Mouse (Mus musculus): Measurements from ENCODE around the gene Prpf8. TPM values are rescaled to one million over a fixed set of nuclear protein-coding genes. Genes with fewer than 3 reads are reported as not detected.

The Prpf8 gene
- total RNA-seq, 2 experiments from 2014 or later, result 70.1 to 70.9 TPM

DNA sequence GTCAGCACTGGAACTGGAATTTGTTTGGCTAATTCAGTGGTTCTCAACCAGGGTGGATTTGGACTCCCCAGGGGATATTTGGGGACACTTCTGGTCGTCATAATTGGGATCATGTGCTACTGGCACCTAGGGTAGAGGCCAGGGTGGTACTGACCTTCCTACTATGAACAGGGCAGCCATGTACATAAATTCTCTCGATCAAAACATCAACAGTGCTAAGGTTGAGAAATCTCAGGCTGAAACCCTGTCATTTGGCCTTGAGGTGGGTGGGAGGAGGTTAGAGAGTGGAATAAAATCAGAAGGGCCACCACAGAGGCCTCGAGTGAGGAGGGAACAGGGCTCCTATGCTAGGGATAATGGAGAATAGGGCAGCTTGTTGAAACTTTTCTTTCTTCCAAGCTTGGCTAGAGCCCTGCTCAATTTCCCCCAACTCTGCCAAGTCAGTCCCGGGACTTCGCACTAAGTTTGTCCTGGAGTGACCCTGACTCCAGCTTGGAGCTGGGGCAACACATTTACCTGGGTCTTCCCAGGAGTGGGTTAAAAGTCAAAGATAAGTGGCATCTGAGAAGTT lies 27.4 kb upstream of the Prpf8 start:
- peak; percentile 78 for DNase-seq (ENCODE audit: low spot score)

DNA sequence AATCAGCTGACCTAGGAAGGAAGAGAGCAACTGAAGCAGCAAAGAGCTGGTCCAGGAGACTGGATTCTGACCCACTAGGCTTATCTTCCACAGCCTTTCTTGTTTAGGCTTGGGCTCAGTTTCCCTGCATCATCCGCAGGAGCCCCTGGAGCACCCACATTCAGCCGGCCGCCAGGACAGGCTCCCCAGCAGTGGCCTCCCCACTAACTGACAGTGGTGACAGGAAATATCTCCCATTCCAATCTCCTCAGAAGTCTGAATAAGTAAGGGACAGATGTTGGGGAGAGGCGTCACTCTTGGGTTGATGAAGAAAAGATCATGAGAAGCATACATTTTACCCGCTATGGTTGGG lies 26.9 kb upstream of the Prpf8 start:
- DNase-seq (ENCODE audit: low spot score), result no peak

DNA sequence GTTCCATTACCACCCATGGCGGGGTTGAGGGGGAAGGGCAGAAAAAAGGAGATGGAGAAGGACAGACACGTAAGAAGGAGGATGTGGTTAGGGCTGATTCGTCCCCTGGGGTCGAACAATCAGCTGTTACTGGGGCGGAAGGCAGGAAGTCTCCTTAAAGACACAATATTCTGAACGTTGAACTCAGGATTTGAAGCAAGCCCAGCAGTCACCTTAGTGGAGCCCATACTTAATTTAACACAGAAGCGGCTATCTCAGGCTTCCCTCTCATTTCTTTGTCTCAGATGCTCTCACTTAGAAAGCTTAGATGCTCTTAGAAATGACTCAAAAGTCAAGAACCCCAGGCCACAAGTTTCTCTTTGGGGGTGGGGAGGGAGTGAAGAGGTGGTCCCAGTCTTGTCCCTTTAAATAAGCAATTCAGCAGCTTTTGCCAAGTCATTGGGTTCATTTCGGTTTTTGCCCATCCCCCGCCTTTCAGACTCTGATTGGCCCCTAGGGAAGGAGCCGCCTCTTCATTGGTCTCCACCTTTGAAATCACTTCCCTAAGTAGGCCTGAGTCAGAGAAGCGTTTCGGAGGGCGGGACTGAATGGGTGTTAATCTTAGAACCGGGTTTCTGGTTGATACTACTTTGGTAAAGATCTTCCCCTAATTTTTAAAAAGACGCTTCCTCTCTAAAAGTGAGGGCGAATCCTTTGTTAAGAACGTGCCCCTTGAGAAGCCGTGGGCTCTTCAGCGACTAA lies 26.3 kb upstream of the Prpf8 start:
- DNase-seq (ENCODE audit: low spot score), result peak; percentile 94

DNA sequence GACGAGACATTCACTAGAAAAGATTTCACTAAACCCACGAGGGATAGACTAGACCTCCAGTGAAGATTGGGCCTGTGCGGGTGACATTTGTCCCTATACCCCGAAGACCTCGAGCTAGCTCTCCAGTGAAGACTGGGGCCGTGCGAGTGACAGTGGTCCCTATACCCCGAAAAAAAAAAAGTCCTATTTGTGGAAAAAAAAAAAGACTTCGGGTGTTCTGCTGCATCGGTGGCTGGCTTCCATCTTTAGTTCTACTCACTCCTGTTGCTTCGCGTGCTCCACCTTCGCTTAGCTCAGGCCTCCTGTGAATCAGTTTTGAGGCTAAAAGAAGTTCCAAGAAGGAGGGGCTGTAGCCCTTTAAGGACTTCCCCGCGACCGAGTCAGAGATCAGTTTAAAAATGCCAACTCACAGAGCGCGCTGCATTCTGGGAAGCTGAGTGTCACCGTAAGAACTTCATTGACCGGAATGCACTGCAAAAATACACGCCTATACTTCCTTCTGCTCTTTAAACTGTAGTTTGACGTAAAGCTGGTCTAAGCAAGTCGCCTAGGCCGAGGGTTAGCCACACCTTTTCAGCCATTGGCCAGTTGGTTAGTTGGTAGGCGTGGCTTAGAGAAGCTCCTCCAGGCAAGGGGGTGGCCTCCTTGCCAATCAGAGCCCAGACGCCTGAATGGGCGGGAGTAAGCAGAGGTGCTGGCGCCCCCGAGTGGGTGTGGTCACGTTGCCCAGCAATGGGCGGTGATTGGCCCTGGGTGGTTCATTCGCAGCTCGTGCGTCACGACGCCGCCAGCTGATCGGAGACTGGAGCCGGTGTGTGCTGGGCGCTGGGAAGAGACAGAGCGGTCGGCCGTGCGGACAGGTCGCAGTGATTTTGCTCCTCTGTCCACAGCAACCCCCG lies 25.5 kb upstream of the Prpf8 start, which contains the start of gene Tlcd2:
Gene Tlcd2 (plus strand): TSS at position 872 of the 899 bp plus-strand sequence.
- peak; percentile 100 for DNase-seq (ENCODE audit: low spot score)

DNA sequence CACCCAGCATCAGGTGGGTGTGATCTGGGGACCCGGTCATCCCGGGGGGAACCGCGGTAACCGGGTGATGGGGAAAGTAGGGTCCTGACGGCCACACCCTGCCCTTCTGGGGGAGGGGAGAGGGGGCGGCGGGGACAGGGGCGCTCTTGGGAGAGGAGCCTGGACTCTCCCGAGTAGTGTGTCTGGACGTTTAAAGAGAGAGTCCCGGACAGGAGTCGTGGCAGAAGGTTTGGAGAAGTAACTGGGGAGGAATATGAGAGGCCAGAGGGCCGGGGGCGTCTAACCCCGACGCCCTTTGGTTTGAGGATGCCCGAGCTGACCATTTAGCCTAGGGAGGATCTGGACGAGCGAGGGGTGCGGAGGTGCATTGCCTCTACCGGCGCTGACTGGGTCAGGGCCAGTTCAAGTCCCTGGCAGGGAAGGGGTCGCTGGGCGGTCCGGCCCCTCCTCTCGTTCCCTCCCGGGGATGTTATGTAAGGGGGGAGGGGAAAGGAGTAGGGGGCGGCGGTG lies 24.8 kb upstream of the Prpf8 start:
- no peak for DNase-seq (ENCODE audit: low spot score)

DNA sequence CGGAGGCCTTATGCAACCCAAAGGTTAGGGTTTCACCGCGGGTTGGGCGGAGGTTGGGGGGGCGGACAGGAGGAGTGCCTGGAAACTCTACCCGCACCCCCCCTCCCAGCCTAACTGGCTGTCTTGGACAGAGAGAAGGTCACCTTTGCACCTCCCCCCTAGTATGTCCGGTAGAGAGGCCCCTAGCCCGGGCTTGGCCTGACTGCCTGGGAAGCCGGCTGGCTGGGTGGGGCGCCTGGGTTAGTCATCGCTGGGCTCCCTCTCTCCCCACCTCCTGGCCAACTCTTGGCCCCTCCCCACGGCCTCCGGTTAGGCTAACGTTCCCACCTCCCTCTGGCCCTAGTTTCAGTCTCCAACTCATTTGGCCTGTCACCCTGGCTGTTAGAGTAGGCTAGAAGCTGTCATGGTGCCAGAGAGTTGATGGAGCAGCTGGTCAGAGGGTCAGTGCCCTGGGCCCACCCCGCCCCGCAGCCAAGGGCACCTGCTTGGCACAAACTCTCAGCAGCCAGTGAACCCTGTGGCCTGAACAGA lies 24.3 kb upstream of the Prpf8 start:
- peak; percentile 96 for DNase-seq (ENCODE audit: low spot score)

DNA sequence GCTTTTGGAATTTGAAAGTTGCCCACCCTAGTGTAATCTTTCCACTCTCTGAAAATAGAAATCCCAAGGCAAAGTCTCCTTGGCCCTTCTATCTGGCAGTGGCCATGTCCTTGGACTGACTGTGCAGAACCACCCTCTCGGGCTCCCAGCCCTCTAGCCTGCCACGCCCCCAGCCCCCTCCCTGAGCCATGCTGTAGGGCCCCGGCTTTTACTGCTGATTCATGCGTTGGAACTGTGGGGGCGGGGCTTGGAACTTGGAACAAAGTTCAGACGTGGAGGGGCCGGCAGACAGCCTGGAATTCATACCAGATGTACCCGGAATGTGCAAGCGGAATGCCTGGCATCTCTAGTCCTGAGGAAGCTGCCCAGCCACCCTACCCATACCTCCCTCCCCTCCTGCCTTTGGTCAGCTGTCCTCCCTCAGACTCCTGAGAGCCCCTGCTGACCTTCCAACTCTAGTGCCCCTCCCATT lies 23.7 kb upstream of the Prpf8 start:
- peak; percentile 95 for DNase-seq (ENCODE audit: low spot score)

DNA sequence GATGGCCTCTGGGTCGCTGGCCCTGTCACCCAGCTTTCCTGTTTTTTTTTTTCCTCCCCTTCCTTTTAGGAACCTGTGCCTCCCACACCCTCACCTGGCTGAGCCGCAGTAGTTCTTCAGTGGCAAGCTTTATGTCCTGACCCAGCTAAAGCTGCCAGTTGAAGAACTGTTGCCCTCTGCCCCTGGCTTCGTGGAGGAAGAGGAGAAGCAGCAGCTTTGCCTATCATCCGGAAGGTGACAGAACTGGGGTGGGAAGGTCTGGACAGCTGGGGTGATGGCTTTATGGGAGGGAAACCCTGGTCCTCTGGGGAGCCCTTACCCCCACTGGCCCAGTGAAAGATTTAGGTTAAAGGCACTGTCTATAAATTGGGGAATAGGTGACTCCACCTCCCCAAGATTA lies 23.0 kb upstream of the Prpf8 start:
- no peak for DNase-seq (ENCODE audit: low spot score)

DNA sequence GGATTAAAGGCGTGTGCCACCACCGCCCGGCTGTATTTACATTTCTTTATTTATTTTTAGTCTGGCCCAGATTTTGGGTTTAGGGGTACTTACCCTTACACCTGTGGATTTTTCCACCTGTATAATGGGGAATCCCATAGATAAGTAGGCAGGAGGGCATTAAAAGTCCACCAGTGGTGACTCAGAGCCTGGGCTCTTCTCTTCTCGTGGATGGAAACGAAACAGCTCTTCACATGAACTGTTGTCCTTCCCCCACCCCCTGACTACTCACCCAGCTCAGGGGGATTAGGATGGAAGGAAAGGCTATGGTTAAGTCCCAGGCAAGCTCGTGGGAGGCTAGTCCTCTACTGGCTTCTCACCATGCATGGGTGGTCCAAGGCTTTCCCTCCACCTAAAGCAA lies 22.2 kb upstream of the Prpf8 start:
- DNase-seq (ENCODE audit: low spot score), result no peak

DNA sequence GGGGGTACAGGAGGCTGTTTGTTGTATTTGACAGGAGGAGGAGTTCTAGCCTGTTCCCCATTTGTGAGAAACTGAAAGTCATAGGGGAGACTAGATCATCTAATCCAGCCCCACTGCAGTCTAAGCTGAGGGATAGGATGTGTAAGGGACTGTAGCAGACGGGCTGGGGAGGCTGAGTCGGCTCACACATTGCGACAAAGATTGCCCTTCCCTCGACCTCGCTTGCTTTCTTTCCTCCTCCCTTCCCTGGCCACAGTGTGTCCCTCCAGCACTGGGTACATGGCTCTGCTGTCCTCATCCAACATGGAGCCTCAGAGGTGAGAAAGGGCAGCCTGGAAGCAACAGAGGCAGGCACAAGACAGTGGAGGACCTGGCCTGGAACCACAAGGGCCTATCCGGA lies 21.6 kb upstream of the Prpf8 start:
- no peak for DNase-seq (ENCODE audit: low spot score)

DNA sequence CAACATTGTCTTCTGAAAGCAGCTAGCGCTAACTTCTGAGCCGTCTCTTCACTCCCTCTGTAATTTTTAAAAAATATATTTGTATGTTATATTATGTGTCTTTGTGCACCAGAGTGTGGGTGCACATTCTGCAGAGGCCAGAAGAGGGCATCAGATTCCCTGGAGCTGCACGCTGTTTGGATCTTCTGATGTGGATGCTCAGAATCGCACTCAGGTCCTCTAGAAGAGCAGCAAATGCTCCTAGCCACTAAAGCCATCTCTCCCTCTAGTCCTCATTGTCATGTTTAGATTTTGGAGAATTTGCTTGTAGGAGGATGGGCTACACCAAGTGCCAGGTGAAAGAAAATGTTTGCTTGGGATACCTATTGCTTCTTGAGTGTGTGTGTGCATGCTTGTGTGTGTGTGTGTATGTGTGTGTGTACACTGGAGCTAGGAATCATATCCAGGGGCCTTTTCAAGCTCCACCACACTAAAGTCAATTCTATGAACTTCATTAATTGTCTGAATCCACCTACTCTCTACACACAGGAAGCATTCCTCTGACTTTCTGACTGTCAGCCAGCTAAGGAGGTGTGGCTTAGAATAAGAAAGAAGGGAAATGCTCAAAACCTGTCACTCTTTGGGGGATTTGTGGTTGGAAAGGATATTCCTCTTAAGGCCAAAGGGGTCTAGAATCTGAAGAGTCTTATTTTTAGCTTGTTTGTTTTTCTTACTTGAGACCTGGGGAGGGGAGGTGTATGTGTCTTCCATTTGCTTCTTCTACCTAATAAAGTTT lies 19.7 kb upstream of the Prpf8 start:
- no peak for DNase-seq (ENCODE audit: low spot score)

DNA sequence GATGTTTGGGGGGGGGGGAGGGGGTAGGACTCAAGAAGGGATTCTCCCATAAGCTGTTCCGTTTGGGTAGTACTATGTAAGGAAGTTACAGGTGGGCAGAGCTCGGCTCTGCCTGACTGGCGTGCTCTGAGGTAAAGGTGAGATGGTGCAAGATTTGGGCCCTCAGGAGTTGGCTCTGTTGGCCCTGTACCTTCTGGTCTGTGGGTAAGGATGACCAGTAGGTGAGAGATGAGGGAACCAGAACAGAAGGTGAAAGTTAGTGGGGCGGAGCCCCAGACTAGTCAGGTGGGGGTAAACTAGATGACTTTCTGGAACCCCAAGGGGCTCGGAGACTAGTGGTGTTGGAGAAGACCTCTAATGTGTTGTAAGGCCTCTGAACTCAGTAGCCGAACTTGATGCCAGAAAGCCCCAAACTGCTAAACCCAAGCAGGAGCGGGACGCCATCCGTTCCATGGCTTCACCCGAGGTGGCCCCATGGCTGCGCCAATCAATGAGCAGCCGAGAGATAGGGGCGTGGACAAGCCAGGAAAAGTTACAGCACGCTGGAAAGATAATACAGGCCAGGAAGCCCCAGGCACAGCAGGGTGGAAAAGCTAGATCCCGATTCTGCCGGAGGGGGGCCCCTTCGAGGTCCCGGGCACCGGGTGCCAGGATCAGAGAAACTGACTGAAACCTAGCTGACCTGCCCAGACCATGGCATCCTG lies 19.0 kb upstream of the Prpf8 start:
- DNase-seq (ENCODE audit: low spot score), result peak; percentile 66

DNA sequence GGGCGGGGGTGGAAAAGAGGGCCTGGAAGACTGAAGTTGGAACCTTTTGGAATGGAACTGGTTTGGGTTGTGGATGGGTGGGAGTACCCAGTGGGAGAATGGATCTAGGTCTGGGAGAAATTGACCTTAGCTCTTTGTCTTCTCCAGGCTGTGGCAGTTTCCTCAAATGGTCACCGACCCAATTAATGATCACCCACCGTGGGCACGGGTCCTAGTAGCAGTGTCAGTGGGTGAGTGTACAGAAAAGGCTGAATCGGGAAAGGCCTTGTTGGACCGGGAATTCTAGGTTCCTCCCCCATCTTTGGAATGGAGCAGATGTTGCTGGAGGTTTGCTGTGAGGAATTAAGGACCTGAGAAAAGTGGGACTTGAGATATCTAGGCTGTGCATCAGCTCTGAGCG lies 18.2 kb upstream of the Prpf8 start:
- DNase-seq (ENCODE audit: low spot score), result no peak

DNA sequence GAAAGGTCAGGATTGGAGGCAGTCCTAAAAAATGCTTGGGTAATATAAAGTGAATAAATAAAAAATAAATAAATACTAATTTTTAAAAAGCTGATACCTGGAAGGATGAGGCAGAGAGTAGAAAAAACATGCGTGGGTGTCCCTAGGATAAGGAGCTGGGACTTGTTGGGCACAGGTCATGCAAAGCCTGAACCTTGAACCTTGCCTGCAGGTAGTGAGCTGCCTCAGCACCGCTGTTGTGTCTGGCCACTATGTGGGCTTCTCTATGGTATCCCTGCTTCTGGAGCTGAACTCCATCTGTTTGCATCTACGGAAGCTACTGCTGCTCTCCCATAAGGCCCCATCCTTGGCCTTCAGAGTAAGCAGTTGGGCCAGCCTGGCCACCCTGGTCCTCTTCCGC lies 17.4 kb upstream of the Prpf8 start:
- DNase-seq (ENCODE audit: low spot score), result no peak

DNA sequence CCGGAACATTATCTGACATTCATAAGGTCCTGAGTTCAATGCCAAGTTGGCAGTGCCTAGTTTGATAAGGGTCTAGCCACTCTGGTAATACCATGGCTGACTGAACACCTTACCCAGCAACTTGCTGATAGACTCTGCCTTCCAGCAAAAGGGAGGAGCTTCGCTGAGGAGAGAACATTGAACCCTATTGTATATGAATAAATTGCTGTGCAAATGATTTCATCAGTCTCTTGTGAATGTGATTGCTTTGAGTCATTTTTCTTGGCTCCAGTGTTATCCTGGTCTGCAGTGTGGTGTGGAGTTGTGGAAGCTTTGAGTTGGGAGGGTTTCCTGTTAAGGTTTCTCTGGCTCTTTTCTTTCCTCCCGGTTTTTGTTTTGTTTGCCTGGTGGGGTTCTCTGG lies 15.9 kb upstream of the Prpf8 start:
- no peak for DNase-seq (ENCODE audit: low spot score)

DNA sequence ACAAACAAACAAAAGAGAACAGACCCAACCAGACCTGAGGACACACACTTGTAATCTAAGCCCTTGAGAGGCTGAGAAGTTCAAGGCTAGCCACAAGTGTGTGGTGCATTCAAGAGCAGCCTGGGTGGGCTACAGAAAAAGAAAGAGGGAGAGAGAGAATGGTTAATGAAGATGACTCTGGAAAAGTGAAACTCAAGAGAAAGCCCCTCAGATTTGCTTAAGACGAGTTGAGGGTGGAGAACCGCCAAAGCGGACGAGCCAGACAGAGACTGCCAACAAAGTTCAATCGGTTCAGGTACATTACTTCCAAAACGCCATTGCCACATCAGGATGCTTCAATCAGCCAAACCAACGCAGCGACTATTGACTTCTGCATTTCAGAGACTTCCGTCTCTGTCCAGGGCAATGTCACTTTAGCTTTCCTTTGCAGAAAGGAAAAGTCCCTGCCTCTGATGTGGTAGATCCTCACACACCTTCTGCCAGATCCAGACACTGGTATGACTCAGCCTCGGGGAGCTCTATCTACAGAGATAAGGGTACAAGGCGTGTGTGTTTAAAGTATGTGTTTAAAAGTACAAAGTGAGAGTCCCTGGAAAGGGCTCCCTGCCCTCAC lies 14.0 kb upstream of the Prpf8 start:
- DNase-seq (ENCODE audit: low spot score), result no peak

DNA sequence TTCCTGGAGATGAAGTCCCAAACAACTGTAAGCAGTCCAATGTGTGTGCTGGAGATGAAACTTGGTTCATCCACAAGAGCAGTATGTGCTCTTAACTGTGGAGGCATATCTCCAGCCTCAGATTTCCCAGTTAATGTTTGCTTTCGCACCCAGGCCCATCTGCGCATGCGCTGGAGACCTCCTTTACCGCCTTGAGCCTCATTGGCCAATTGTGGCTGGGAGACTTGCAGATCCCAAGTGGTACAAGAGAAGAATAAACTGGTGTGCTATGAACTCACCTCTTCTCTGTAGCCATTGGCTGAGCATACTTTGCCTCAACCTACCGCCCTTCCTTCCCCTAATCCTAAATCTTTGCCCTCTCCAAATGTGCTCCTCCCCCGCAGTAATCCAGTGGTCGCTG lies 13.2 kb upstream of the Prpf8 start:
- DNase-seq (ENCODE audit: low spot score), result no peak

DNA sequence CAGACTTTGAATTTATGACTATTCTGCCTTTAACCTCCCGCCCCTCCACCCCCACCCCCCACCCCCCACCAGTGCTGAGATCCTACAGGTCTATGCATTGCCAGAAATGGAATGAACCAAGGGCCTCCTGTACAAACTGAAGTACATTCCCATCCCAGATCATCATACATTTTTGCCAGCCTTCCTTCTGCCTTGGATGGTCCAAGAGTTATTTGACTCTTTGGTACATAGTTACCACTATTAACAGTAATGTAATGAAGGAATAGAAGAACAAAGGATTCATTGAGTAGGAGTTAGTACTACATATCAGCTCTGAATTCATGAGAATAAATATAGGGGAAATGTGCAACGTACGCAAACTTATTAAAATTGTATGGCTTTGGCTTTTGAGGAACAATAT lies 424 bp upstream of the Prpf8 start:
- DNase-seq (ENCODE audit: low spot score), result no peak

DNA sequence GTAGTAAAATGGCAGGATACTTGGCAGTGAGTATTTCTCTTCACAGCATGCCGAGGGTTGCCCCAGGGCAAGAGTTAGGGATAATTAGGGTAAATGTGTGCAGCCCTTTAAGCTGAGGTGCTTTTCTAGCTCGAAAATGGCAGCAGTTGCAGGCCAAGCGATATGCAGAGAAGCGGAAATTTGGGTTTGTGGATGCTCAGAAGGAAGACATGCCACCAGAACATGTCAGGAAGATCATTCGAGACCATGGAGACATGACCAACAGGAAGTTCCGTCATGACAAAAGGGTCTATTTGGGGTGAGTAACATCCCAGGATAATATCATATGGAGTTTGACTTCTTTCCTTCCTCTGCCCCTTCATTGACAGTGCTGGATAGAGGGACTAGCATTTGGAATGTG lies 880 bp downstream of the Prpf8 start:
- no peak for DNase-seq (ENCODE audit: low spot score)
